Mouse (Mus musculus): ENCODE data around the gene Irf8. TPM values are rescaled to one million over a fixed set of nuclear protein-coding genes. Genes with fewer than 3 reads are reported as not detected.

The Irf8 gene
- polyA plus RNA-seq (2012; rRNA removed) (2.5 and 4.1 TPM in 2 replicates), polyA plus RNA-seq (2014; fragmentation: Nextera tagmentation; extraction: Ambion mirVana) (4.3 and 4.9 TPM in 2 replicates)

GRCm38 (mm10) chr8:120735770-120736481, at the start of gene Irf8:
Gene Irf8 (plus strand): TSS chr8:120736358.
- Histone ChIP-seq H3K27ac (replicated peaks; ENCODE audit: low read depth, low read length) (no peak within 1 kb of the TSS), H3K9ac (ENCODE audit: low read depth, low read length, severe bottlenecking) (no peak within 1 kb of the TSS), H3K4me1 (ENCODE audit: control insufficient read depth, insufficient read depth, low read length) (0 out of 2 replicates have a peak, but pooled peaks cover 3% of the 10 kb centered on the region), H3K4me2 (replicated peaks; ENCODE audit: low read depth, low read length, severe bottlenecking) (peak within 1 kb of the TSS; percentile 84), H3K27me3 (ENCODE audit: control insufficient read depth, insufficient read depth, low read length) (peaks cover 35% of the 10 kb centered on the region), H3K4me3 (replicated peaks; ENCODE audit: low read length) (peak within 1 kb of the TSS; percentile 39), H3K36me3 (ENCODE audit: control insufficient read depth, insufficient read depth, low read length) (no peaks in the 10 kb centered on the region), H3K9me3 (ENCODE audit: control insufficient read depth, low read length) (no peaks in the 10 kb centered on the region)
- 1% methylated on average over 61 of the region's 62 CpGs for WGBS
- ATAC-seq (ENCODE audit: low FRiP score, low read depth) = peak; percentile 88
- 0 out of 2 replicates have a peak, but pooled peaks have one; percentile 14 for TF ChIP-seq POLR2A (IDR thresholded peaks at IDR 0.05; ENCODE audit: borderline replicate concordance, extremely low read depth, insufficient read depth, insufficient read length)
- peak; percentile 91 for DNase-seq (ENCODE audit: low spot score)

- no peak overlapping the region for H3K9ac ChIP-seq (ENCODE audit: low read depth, low read length, severe bottlenecking)
- no peak overlapping the region for H3K4me2 ChIP-seq (replicated peaks; ENCODE audit: low read depth, low read length, severe bottlenecking)
- no peak overlapping the region for H3K4me3 ChIP-seq (replicated peaks; ENCODE audit: low read length)
- 78% methylated on average over 5 of the region's 5 CpGs for WGBS
- DNase-seq (ENCODE audit: low spot score) = no peak
- no peak for TF ChIP-seq POLR2A (IDR thresholded peaks at IDR 0.05; ENCODE audit: borderline replicate concordance, extremely low read depth, insufficient read depth, insufficient read length)
- H3K27ac ChIP-seq (replicated peaks; ENCODE audit: low read depth, low read length) = no peak overlapping the region
- H3K4me1 ChIP-seq (ENCODE audit: control insufficient read depth, insufficient read depth, low read length) = no peaks in the 10 kb centered on the region
- no peak for ATAC-seq (ENCODE audit: low FRiP score, low read depth)
- no peaks in the 10 kb centered on the region for H3K9me3 ChIP-seq (ENCODE audit: control insufficient read depth, low read length)
- no peaks in the 10 kb centered on the region for H3K36me3 ChIP-seq (ENCODE audit: control insufficient read depth, insufficient read depth, low read length)
- no peaks in the 10 kb centered on the region for H3K27me3 ChIP-seq (ENCODE audit: control insufficient read depth, insufficient read depth, low read length)
Measured at GRCm38 (mm10) chr8:120686576-120686975, 49.6 kb upstream of the Irf8 start.

DNA sequence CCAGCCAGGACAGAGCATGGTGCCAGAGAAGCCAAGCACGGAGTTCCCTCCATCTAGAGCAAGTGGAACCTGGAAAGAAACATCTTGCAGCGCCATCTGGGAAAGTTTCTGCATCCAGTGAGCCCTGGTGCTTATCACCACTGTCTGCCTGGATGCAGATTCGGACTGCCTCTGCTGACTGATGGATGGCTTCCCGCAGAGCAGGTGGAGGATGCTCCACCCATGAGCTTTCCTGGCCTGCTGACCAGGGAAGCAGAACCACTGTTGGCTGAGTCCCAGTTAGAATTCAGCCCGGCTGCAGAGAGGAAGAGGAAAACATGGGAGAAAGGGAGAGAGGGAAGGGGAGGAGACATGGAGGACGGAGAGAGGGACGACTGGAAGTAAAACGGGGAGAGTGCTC, 48.4 kb upstream of the Irf8 start:
- 76% methylated on average over 8 of the region's 8 CpGs for WGBS
- H3K4me1 ChIP-seq (ENCODE audit: control insufficient read depth, insufficient read depth, low read length) = no peaks in the 10 kb centered on the region
- no peak overlapping the region for H3K9ac ChIP-seq (ENCODE audit: low read depth, low read length, severe bottlenecking)
- ATAC-seq (ENCODE audit: low FRiP score, low read depth) (no peak), DNase-seq (ENCODE audit: low spot score) (no peak)
- no peaks in the 10 kb centered on the region for H3K9me3 ChIP-seq (ENCODE audit: control insufficient read depth, low read length)
- H3K27ac ChIP-seq (replicated peaks; ENCODE audit: low read depth, low read length) = no peak overlapping the region
- no peak overlapping the region for H3K4me2 ChIP-seq (replicated peaks; ENCODE audit: low read depth, low read length, severe bottlenecking)
- H3K27me3 ChIP-seq (ENCODE audit: control insufficient read depth, insufficient read depth, low read length) = no peaks in the 10 kb centered on the region
- no peak overlapping the region for H3K4me3 ChIP-seq (replicated peaks; ENCODE audit: low read length)
- H3K36me3 ChIP-seq (ENCODE audit: control insufficient read depth, insufficient read depth, low read length) = no peaks in the 10 kb centered on the region
- no peak for TF ChIP-seq POLR2A (IDR thresholded peaks at IDR 0.05; ENCODE audit: borderline replicate concordance, extremely low read depth, insufficient read depth, insufficient read length)

GRCm38 (mm10) chr8:120688511-120688910, 47.6 kb upstream of the Irf8 start:
- Histone ChIP-seq H3K27me3 (ENCODE audit: control insufficient read depth, insufficient read depth, low read length) (no peaks in the 10 kb centered on the region), H3K27ac (replicated peaks; ENCODE audit: low read depth, low read length) (no peak overlapping the region), H3K4me2 (replicated peaks; ENCODE audit: low read depth, low read length, severe bottlenecking) (no peak overlapping the region), H3K9ac (ENCODE audit: low read depth, low read length, severe bottlenecking) (no peak overlapping the region), H3K36me3 (ENCODE audit: control insufficient read depth, insufficient read depth, low read length) (no peaks in the 10 kb centered on the region), H3K4me1 (ENCODE audit: control insufficient read depth, insufficient read depth, low read length) (no peaks in the 10 kb centered on the region), H3K9me3 (ENCODE audit: control insufficient read depth, low read length) (no peaks in the 10 kb centered on the region), H3K4me3 (replicated peaks; ENCODE audit: low read length) (no peak overlapping the region)
- ATAC-seq (ENCODE audit: low FRiP score, low read depth) = no peak
- 85% methylated on average over 7 of the region's 7 CpGs for WGBS
- DNase-seq (ENCODE audit: low spot score) = no peak
- TF ChIP-seq POLR2A (IDR thresholded peaks at IDR 0.05; ENCODE audit: borderline replicate concordance, extremely low read depth, insufficient read depth, insufficient read length) = no peak

DNA sequence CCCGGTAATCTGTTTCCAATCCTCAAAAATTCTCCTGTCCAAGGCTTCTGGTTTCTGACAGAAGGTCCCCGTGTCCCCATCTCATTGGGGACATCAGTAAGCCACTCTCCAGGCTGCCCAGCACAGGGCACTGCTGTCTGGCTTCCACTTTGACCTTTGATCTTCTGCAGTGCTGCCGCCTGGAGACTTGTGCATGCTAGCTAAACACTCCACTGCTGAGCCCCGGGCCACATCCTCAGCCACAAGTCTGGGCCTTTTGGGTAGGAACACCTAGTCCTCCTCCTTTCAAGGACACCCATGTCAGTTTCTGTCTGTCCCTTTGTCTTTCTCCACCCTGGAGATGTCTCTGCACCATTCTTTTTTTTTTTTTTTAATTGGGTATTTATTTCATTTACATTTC, 43.2 kb upstream of the Irf8 start:
- DNase-seq (ENCODE audit: low spot score) (no peak), ATAC-seq (ENCODE audit: low FRiP score, low read depth) (no peak)
- H3K9ac ChIP-seq (ENCODE audit: low read depth, low read length, severe bottlenecking) = no peak overlapping the region
- WGBS = 50% methylated on average over 4 of the region's 4 CpGs
- H3K4me1 ChIP-seq (ENCODE audit: control insufficient read depth, insufficient read depth, low read length) = peaks cover 6% of the 10 kb centered on the region; the same call in 1 of the 2 replicates
- TF ChIP-seq POLR2A (IDR thresholded peaks at IDR 0.05; ENCODE audit: borderline replicate concordance, extremely low read depth, insufficient read depth, insufficient read length) = no peak
- no peak overlapping the region for H3K4me2 ChIP-seq (replicated peaks; ENCODE audit: low read depth, low read length, severe bottlenecking)
- no peaks in the 10 kb centered on the region for H3K27me3 ChIP-seq (ENCODE audit: control insufficient read depth, insufficient read depth, low read length)
- H3K36me3 ChIP-seq (ENCODE audit: control insufficient read depth, insufficient read depth, low read length) = no peaks in the 10 kb centered on the region
- no peak overlapping the region for H3K27ac ChIP-seq (replicated peaks; ENCODE audit: low read depth, low read length)
- H3K4me3 ChIP-seq (replicated peaks; ENCODE audit: low read length) = no peak overlapping the region
- no peaks in the 10 kb centered on the region for H3K9me3 ChIP-seq (ENCODE audit: control insufficient read depth, low read length)
